Mouse (Mus musculus): ENCODE results near the gene Clasp2. TPM values are rescaled to one million over a fixed set of nuclear protein-coding genes. Genes with fewer than 3 reads are reported as not detected.
A peak's percentile ranks its signal among the peaks of the same experiment; 100 is the strongest.
"Not testable (repeated sequence)": the region's sequence is repeated elsewhere in the genome, so short reads cannot be mapped to it uniquely, and the experiment has no call there.

Gene Clasp2
- total RNA-seq (2021), result 123 and 133 TPM in 2 replicates
- long read RNA-seq, partial matches to known transcripts, result 6 of 10 reads
- long read RNA-seq, other reads (novel, unspliced or antisense), result 3 of 10 reads

GRCm38 (mm10) chr9:113741108-113741636 lies at the start of gene Clasp2:
TSS of gene Clasp2 (plus strand) at chr9:113741473.
- DNase-seq, result peak; percentile 78

DNA sequence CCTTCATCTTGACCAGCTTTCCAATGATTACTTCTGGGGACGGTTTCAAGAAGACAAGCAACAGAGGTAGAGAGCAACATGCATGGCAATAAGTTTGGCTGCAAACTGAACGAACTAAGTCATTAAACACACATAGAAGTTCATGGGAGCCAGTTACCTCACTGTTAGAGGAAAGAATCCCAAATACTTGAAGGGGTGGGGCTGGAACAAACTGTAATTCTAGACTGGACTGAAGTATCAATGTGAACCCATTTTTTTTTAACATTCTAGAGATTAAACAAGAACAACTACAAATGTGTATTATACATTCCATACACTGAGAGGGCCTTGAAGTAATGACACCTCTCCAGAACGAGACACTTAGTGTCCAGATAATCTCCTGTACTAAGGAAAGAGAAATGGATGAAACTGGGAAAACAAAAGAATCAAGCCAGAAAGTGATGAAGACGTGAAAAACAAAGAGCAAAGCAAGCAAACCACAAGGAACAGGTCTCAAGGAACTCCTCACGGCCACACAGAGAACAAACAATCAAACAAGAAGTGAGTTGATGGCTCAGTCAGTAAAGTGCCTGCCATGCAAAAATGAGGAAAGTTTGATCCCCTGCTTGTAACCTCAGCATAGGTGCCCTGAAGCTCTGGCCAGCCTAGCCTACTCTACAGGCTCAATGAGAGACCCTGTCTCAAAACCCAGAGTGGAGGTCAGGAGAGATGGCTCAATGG lies 39.7 kb upstream of the Clasp2 start:
- no peak for DNase-seq

DNA sequence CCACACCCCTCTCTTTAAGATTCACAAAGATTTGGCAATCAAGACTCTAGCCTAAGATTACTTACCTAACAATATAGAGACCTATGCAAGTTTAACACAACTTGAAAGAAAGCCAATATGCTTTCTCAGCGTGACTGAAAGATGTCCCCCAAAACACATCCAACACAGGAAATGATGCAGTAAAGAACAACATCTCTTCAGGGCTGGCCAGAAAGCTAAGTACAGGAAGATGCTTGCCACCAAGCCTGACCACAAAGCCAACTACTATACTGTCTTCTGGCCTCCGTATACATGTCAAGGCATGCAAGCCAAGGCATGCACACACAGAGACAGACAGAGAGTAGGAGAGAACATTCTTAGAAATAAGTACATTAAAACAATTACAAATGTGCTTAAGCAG lies 35.2 kb upstream of the Clasp2 start:
- no peak for DNase-seq

GRCm38 (mm10) chr9:113706841-113707240 lies 34.4 kb upstream of the Clasp2 start:
- no peak for DNase-seq

GRCm38 (mm10) chr9:113707481-113708360 lies 33.6 kb upstream of the Clasp2 start, which contains the start of gene Pdcd6ip:
TSS of gene Pdcd6ip (minus strand) at chr9:113708259.
- DNase-seq, result peak; percentile 95

- no peak for DNase-seq
Observed at GRCm38 (mm10) chr9:113708361-113709280, 32.7 kb upstream of the Clasp2 start.

DNA sequence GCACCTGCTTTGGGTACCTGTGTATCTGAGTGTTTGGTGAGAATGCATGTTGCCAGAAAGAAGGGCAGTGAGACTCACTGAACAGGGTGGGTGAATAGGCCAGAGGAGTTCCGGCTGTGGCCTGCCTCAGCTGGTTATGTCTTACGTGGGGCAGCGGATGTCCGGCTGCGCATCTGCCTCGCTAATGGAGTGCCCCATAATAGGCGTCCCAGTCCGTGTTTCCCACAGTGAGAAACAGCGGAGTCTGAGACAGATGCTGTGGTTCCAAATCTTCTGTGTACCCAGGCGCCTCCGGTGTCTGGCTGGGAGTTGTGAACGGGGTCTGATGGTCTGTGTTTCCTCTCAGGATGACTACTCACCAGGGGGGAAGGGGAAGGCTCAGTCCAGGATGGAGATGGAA lies 30.4 kb upstream of the Clasp2 start:
- DNase-seq, result no peak

DNA sequence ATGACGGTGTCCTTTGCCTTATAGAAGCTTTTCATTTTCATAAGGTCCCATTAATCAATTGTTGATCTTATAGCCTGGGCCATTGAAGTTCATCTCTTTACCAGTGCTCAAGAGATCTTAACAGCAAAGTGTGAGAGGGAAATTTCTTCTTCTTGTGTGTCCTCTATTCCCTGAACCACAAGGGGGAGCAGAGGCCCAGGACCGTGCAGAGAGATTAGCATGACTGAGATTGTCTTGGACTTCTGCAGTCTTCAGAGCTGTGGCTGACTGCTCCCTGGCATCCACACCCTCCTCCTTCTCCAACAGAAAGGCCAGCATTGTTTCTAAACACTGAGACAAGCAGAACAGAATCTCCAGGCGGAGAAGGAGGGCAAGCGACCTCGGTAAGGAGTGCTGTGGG lies 22.2 kb upstream of the Clasp2 start:
- DNase-seq, result peak; percentile 44

DNA sequence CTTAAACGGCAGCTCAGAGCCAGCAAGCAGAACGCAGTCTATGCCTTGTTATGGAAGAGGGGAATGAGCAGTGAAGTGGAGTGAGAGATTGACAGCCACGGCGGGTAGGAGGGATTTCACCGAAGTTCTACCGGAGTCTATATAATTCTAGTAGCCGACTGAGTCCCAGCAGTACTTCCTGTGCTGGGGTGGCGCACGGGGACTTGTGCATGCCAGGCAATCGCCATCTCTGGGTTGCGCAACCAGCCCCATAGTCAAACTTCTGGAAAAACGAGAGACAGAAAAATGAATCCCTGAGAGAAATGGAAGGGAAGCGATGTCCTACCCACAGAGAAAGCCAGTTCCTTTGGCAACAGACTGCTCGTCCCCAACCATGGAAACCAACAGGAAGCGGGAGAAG lies 16.6 kb upstream of the Clasp2 start:
- DNase-seq, result no peak

DNA sequence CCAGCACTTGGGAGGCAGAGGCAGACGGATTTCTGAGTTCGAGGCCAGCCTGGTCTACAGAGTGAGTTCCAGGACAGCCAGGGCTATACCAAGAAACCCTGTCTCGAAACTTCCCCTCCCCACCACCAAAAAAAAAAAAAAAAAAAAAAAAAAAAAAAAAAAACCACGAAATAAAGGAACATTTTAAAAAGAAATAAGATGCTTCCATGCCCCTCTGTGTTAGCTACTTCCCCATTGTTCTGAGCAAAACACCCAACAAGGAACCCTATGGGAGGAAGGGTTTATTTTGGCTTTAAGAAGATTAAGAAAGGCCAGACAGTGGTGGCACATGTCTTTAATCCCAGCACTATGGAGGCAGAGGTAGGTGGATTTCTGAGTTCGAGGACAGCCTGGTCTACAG lies 15.7 kb upstream of the Clasp2 start:
- not testable (repeated sequence) for DNase-seq

DNA sequence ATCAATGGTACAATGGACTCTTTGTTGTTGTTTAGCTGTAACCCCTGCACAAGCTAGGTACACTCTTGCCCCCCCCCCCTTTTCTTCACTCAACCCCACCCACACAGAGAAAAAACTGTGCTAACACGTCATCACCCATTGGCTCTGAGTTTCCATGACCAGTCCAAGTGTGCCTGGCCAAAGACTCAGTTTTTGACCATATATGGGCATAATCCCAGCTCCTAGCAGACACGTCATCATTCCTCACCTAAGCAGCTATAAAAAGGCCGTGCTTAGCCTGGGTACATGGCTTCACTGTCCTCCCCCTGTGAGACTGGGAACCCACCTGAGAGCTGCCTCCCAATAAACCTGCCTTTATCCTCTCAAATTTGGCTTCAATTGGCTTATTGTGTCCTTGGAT lies 15.1 kb upstream of the Clasp2 start:
- no peak for DNase-seq

DNA sequence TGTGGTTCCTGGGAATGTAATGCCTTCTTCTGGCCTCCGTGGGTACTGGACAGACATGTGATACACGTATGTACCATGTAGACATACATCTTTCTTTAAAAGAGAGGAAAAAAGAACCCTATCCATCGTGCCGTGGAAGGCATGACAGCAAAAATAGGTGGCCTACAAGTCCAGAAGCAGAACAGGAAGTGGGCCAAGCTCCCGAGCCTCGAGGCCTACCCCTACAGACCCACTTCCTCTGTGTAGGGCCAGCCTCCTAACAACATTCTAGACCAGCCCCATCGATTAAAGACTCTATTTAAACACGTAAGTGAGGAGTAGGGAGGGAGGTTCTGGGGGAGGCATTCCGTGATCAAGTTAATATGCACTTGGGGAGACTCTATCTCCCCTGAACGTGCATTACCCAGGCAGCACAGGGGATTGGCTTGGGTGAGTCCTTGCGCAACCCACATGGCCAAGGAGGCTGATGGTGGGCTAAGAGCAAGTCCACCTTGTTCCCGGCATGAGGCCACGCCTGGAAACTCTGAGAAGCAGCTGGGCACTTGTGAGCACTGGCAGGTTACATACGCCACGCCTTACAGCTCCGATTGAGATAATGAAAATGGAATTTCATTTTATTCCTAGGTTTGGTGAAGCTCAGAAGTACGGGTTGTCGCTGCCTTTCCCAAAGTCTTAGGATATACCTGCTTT lies 14.1 kb upstream of the Clasp2 start:
- no peak for DNase-seq

DNA sequence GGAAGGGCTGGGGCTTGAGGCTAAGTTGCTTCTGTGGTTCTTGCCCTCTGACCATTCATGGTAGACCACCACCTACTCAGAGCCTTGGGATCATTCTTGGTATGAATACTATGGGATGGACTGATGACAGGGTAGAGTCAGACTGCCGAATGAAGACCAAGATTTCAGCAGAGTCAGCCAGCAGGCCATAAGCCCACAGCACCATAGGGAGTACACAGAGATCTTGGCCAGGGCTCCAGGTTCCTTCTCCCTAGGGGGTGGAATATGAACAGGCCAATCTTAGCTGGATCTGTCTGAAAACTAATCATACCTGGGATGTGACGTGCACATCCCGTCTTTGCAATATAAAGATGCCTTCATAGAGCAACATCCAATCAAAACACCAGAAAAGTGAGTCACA lies 9.7 kb upstream of the Clasp2 start:
- no peak for DNase-seq

- DNase-seq, result no peak
Observed at GRCm38 (mm10) chr9:113735920-113736319, 5.4 kb upstream of the Clasp2 start.

- no peak for DNase-seq
Observed at GRCm38 (mm10) chr9:113738021-113738420, 3.3 kb upstream of the Clasp2 start.

- no peak for DNase-seq
Observed at GRCm38 (mm10) chr9:113738941-113739340, 2.3 kb upstream of the Clasp2 start.

- peak; percentile 54 for DNase-seq
Observed at GRCm38 (mm10) chr9:113741637-113742137, 414 bp downstream of the Clasp2 start.

DNA sequence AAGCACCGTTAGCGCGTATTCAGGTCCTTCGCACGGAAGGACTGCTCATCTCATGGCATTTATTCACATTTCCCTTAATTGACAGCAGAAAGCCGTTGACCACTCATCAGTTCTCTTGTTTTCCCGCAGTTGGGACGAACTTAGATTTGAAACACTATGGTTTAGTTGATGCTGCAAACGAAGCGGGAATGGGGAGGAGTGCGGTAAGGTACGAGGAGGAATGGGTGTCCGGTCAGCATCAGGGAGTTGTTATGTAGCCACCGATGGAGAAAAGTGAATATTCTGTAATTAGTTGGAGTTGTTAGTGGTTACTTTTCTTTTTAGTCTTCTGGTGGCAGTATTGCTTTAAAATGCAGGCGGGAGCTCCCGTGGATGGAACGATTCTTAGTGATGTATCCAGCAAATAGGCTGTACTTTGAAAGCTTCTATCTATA lies 1.1 kb downstream of the Clasp2 start:
- DNase-seq, result peak; percentile 13

GRCm38 (mm10) chr9:113743291-113743690 lies 2.0 kb downstream of the Clasp2 start:
- DNase-seq, result no peak

DNA sequence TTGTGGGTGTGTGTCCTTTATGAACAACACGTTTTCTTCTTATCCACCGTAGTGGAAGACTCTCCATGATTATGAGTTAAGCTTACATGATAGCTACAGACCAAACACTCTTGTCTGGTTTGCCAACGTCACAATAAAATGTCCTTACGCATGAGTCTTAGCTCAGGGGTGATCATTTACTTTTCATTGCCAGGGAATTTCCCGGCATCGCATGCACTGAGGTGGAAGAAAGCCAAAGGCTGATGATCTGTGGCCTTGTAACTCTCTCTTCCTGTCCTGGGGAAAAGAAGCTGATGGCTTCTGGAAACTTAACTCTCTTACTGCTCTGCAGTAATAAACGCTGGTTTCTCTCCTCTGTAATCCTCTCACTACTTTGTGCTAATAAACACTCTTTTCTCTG lies 8.1 kb downstream of the Clasp2 start:
- DNase-seq, result peak; percentile 49
